Mouse (Mus musculus) brain, adult 2 months (tissue): ENCODE data around the gene Olfr1051.
"Not testable (repeated sequence)": the region's sequence is repeated elsewhere in the genome, so short reads cannot be mapped to it uniquely, and the experiment has no call there.

ENCODE experiments used
- DNase-seq: peaks from one replicate; pipeline ENCODE4 v3.0.0; 2011; ENCODE audit warnings: low read depth, low spot score

Olfr1051 gene

DNA sequence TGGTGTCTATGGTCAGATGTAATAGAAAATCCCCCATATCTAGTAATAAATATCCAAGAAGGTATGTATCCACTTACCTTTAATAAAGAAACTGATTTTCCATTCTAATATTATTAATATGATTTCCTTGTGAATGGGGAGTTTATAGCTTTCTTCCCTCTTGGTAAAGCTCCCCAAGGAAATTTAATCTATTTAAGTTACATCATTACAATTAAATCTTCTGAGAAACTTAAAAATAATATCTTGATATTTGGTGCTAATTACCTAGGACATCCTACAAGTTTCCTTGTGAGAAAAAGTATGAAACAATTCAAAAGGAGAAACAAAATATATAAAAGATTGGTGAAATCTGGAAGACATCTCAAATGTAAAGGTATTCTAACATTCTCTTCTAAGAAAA is at the start of gene Olfr1051:
Olfr1051 (minus strand) TSS at position 101 of the 400 bp plus-strand sequence.
- DNase-seq = not testable (repeated sequence)

GRCm38 (mm10) chr2:86315184-86315583 is 36.3 kb upstream of the Olfr1051 start, which contains the start of gene Olfr1053:
TSS of gene Olfr1053 (minus strand) at chr2:86315284.
- no peak for DNase-seq

DNA sequence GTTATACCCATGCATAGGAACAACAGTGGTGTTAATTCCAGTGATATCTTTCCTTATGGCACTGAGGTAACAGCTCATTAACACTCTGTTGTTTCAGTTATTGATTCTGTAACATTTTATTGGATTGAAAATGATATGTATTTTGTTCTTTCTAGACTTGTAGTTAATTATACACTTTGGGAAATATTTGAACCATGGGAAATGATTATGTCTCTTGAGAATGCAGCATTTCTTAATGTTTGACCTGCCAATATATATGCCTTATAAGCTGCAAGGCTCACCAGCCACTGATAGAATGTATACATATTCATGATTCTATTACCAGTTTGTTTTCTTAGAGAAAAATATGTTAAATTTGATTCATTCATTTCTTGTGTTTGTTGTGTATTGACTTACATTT is 13.3 kb upstream of the Olfr1051 start, which contains the start of gene Olfr1052:
Olfr1052 (plus strand) TSS at position 301 of the 400 bp plus-strand sequence.
- DNase-seq = no peak

DNA sequence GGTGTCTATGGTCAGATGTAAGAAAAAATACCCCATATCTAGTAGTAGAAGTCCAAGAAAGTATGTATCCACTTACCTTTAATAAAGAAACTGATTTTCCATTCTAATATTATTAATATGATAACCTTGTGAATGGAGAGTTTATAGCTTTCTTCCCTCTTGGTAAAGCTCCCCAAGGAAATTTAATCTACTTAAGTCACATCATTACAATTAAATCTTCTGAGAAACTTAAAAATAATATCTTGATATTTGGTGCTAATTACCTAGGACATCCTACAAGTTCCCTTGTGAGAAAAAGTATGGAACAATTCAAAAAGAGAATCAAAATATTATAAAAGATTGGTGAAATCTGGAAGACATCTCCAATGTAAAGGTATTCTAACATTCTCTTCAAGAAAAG is 20.7 kb downstream of the Olfr1051 start, which contains the start of gene Olfr1049:
Olfr1049 (minus strand) TSS at position 101 of the 400 bp plus-strand sequence.
- DNase-seq = not testable (repeated sequence)

DNA sequence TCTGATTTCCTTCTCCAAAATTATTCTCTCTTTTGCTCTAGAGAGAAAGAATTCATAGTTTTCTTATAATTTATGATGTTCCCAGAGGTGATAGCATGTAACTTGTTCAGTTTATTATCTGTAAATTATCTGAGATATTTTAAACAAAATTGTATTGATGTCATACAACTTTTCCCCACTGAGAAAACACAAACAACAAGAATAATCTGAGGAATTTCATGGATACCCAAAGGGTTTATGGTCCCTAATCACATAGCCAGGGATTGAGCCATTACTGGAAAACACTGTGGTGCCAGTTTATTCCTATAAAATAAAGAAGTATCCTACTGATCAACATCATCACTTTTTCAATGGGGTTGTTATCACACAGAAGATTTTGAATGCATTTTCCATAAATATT is 38.7 kb downstream of the Olfr1051 start, which contains the start of gene Olfr1048:
Olfr1048 (minus strand) TSS at position 101 of the 400 bp plus-strand sequence.
- no peak for DNase-seq

- DNase-seq = no peak
These were observed 47.6 kb downstream of the Olfr1051 start, which contains the start of gene Olfr1047 for GRCm38 (mm10) chr2:86231301-86231700. TSS of gene Olfr1047 (minus strand) at chr2:86231401.
